In genomic region chr7:43495343-43496021, GRCm38 (mm10) we compare ENCODE assay signal across 9 mouse cellular contexts. TPM values are rescaled to one million over a fixed set of nuclear protein-coding genes. Genes with fewer than 3 reads are reported as not detected.
DNase-seq lines count a peak whose midpoint lies in the region; ATAC-seq and TF ChIP-seq lines count a peak whose summit lies in the region.
"Had no signal": no experiment of that assay in that cellular context is flagged by ENCODE, and none has a peak within 500 bp of the region (broad histone marks: within the 10 kb centered on the region; RNA-seq: fewer than 3 reads in every experiment).

No protein-coding gene starts in this region.

- no peak overlapping the region for H3K27ac ChIP-seq in hindbrain, postnatal 0 days
- no peak overlapping the region for H3K27ac ChIP-seq in limb, embryonic 13.5 days
- no peak overlapping the region for H3K27ac ChIP-seq in olfactory bulb, adult 2 months (ENCODE audit: insufficient read depth, low read depth, low read length)

- TF ChIP-seq POLR2A in olfactory bulb, adult 2 months (IDR thresholded peaks at IDR 0.05; ENCODE audit: insufficient read depth, low read depth, low read length): no peak

- no peak overlapping the region for H3K4me3 ChIP-seq in hindbrain, postnatal 0 days (ENCODE audit: low read length)
- no peak overlapping the region for H3K4me3 ChIP-seq in limb, embryonic 13.5 days
- H3K4me3 ChIP-seq in olfactory bulb, adult 2 months (ENCODE audit: insufficient read depth, low read depth, low read length): no peak overlapping the region

- no peaks in the 10 kb centered on the region for H3K27me3 ChIP-seq in hindbrain, postnatal 0 days (ENCODE audit: insufficient read depth, low read length)
- peaks cover 34% of the 10 kb centered on the region for H3K27me3 ChIP-seq in limb, embryonic 13.5 days

- 13% methylated on average over 21 of the region's 21 CpGs for WGBS in hindbrain, postnatal 0 days
- 15% methylated on average over 21 of the region's 21 CpGs for WGBS in limb, embryonic 13.5 days
- 6% methylated on average over 21 of the region's 21 CpGs for WGBS in olfactory bulb, adult 2 months

- no peaks in the 10 kb centered on the region for H3K4me1 ChIP-seq in hindbrain, postnatal 0 days (ENCODE audit: insufficient read depth, low read length)
- peaks cover 4% of the 10 kb centered on the region; the same call in 1 of the 2 replicates for H3K4me1 ChIP-seq in limb, embryonic 13.5 days
- peaks cover 8% of the 10 kb centered on the region; the same call in 1 of the 2 replicates for H3K4me1 ChIP-seq in olfactory bulb, adult 2 months (ENCODE audit: control insufficient read depth, insufficient read depth, low read length)

- peak; percentile 73 to 75 for DNase-seq in left cerebral cortex, adult 18-20 months (ENCODE audit: low spot score in 2 of 2)
- no peak for DNase-seq in left cerebral cortex, adult 11 months (ENCODE audit: low spot score)
- DNase-seq in ZHBTc4 (ENCODE audit: low read depth, low spot score): peak; percentile 88
- DNase-seq in embryo, embryonic 11 days: peak; percentile 78
- DNase-seq in hindbrain, postnatal 0 days (ENCODE audit: low spot score): peak; percentile 86
- DNase-seq in c-Kit-positive CD71-positive TER-119-positive erythroid progenitor cells, embryonic 14.5 days (ENCODE audit: low spot score): no peak

- H3K9me3 ChIP-seq in hindbrain, postnatal 0 days (ENCODE audit: low read length): no peaks in the 10 kb centered on the region
- peaks cover 6% of the 10 kb centered on the region; the same call in 1 of the 2 replicates for H3K9me3 ChIP-seq in limb, embryonic 13.5 days

- no peaks in the 10 kb centered on the region for H3K36me3 ChIP-seq in hindbrain, postnatal 0 days (ENCODE audit: insufficient read depth, low read length)
- H3K36me3 ChIP-seq in limb, embryonic 13.5 days: no peaks in the 10 kb centered on the region

- peak; percentile 80 for ATAC-seq in hindbrain, postnatal 0 days
- ATAC-seq in limb, embryonic 13.5 days (ENCODE audit: low FRiP score, low read depth): peak; percentile 37; the same call in 1 of the 2 replicates

- peak; percentile 89 for TF ChIP-seq CTCF in hindbrain, postnatal 0 days (IDR thresholded peaks at IDR 0.05; ENCODE audit: low read depth)
- TF ChIP-seq CTCF in olfactory bulb, adult 2 months (IDR thresholded peaks at IDR 0.05; ENCODE audit: insufficient read depth, low read depth, low read length): peak; percentile 95

- H3K9ac ChIP-seq in hindbrain, postnatal 0 days (replicated peaks; ENCODE audit: low read length): no peak overlapping the region
- no peak overlapping the region for H3K9ac ChIP-seq in limb, embryonic 13.5 days

- H3K4me2 ChIP-seq in hindbrain, postnatal 0 days (ENCODE audit: low read depth, low read length): peak overlapping the region; percentile 28; the same call in 1 of the 2 replicates
- H3K4me2 ChIP-seq in limb, embryonic 13.5 days (replicated peaks): no peak overlapping the region

RNA-seq across cellular contexts. Expression of gene Iglon5, which starts 5.6 kb away (rescaled TPM):
- 10 to 100 TPM; 20.6 to 24.9 TPM for total RNA-seq in left cerebral cortex, adult 18-20 months (2021)
- total RNA-seq in hindbrain, postnatal 0 days (2014; rRNA removed): 64.7 and 69.9 TPM in 2 replicates
- polyA plus RNA-seq in hindbrain, postnatal 0 days (2015; fragmentation: Nextera tagmentation; extraction: Ambion mirVana): 8.0 and 8.6 TPM in 2 replicates
- polyA plus RNA-seq in limb, embryonic 13.5 days (2015; fragmentation: Nextera tagmentation; extraction: Ambion mirVana): 1.8 and 2.0 TPM in 2 replicates
- not detected in 2 replicates for polyA plus RNA-seq in olfactory bulb, adult 2 months (2012; ENCODE audit: insufficient read depth, insufficient read length, low replicate concordance, missing spikeins)

RNA-seq across cellular contexts. Expression of gene 4931406B18Rik, which starts 10.3 kb away (rescaled TPM):
- total RNA-seq in left cerebral cortex, adult 18-20 months (2021): not detected
- 0.05 TPM in 1 of 2 replicates, not detected in the other for total RNA-seq in hindbrain, postnatal 0 days (2014; rRNA removed)
- not detected in 2 replicates for polyA plus RNA-seq in hindbrain, postnatal 0 days (2015; fragmentation: Nextera tagmentation; extraction: Ambion mirVana)
- polyA plus RNA-seq in limb, embryonic 13.5 days (2015; fragmentation: Nextera tagmentation; extraction: Ambion mirVana): not detected in 2 replicates
- not detected in 2 replicates for polyA plus RNA-seq in olfactory bulb, adult 2 months (2012; ENCODE audit: insufficient read depth, insufficient read length, low replicate concordance, missing spikeins)
- total RNA-seq: layer of hippocampus, postnatal 25 days had no signal

RNA-seq across cellular contexts. Expression of gene Vsig10l, which starts 32.5 kb away (rescaled TPM):
- total RNA-seq in left cerebral cortex, adult 18-20 months (2021): 1 to 10 TPM; 1.2 to 2.5 TPM
- 15.8 and 20.1 TPM in 2 replicates for total RNA-seq in hindbrain, postnatal 0 days (2014; rRNA removed)
- polyA plus RNA-seq in hindbrain, postnatal 0 days (2015; fragmentation: Nextera tagmentation; extraction: Ambion mirVana): 23.1 and 25.8 TPM in 2 replicates
- 3.9 and 4.8 TPM in 2 replicates for polyA plus RNA-seq in limb, embryonic 13.5 days (2015; fragmentation: Nextera tagmentation; extraction: Ambion mirVana)
- polyA plus RNA-seq in olfactory bulb, adult 2 months (2012; ENCODE audit: insufficient read depth, insufficient read length, low replicate concordance, missing spikeins): not detected in 2 replicates

RNA-seq across cellular contexts. Expression of gene Cd33, which starts 48.7 kb away (rescaled TPM):
- 1 to 10 TPM; 3.9 to 4.8 TPM for total RNA-seq in left cerebral cortex, adult 18-20 months (2021)
- 1.4 and 2.0 TPM in 2 replicates for total RNA-seq in hindbrain, postnatal 0 days (2014; rRNA removed)
- polyA plus RNA-seq in hindbrain, postnatal 0 days (2015; fragmentation: Nextera tagmentation; extraction: Ambion mirVana): 1.8 and 2.0 TPM in 2 replicates
- 1.2 and 1.5 TPM in 2 replicates for polyA plus RNA-seq in limb, embryonic 13.5 days (2015; fragmentation: Nextera tagmentation; extraction: Ambion mirVana)
- polyA plus RNA-seq in olfactory bulb, adult 2 months (2012; ENCODE audit: insufficient read depth, insufficient read length, low replicate concordance, missing spikeins): not detected in 2 replicates

RNA-seq across cellular contexts. Expression of gene Gm45233, which starts 51.6 kb away (rescaled TPM):
- under 1 TPM in 1 of 2 experiments, not detected in 1; 0.81 TPM for total RNA-seq in left cerebral cortex, adult 18-20 months (2021)
- total RNA-seq in hindbrain, postnatal 0 days (2014; rRNA removed): 2.6 TPM in 1 of 2 replicates, not detected in the other
- polyA plus RNA-seq in hindbrain, postnatal 0 days (2015; fragmentation: Nextera tagmentation; extraction: Ambion mirVana): 0.43 and 0.83 TPM in 2 replicates
- polyA plus RNA-seq in limb, embryonic 13.5 days (2015; fragmentation: Nextera tagmentation; extraction: Ambion mirVana): not detected in 2 replicates
- polyA plus RNA-seq in olfactory bulb, adult 2 months (2012; ENCODE audit: insufficient read depth, insufficient read length, low replicate concordance, missing spikeins): not detected in 2 replicates

Comparison
In these comparisons a context has a peak if more than half of its experiments do, and no peak if none do; other contexts are left out.
1. DNase-seq: peak in left cerebral cortex, adult 18-20 months (2 of 2), ZHBTc4 (single experiment), embryo, embryonic 11 days (single experiment) and hindbrain, postnatal 0 days (single experiment); none in left cerebral cortex, adult 11 months (single experiment) and c-Kit-positive CD71-positive TER-119-positive erythroid progenitor cells, embryonic 14.5 days (single experiment).